Mouse (Mus musculus) megakaryocyte progenitor cell, adult 5-6 weeks (primary cell): ENCODE measurements at regions not wholly inside any gene's neighbourhood (a gene's known extent, or its start where the extent isn't known, plus 50 kb on each side); places are given as distances from the start of the nearest gene placed in this dataset.

ENCODE experiments used
- ATAC-seq: replicated peaks from 2 replicates; pipeline ENCODE4 v1.8.0; 2016; ENCODE audit warnings: mild to moderate bottlenecking, moderate TSS enrichment, inconsistent platforms; ENCODE audit not compliant: poor library complexity

DNA sequence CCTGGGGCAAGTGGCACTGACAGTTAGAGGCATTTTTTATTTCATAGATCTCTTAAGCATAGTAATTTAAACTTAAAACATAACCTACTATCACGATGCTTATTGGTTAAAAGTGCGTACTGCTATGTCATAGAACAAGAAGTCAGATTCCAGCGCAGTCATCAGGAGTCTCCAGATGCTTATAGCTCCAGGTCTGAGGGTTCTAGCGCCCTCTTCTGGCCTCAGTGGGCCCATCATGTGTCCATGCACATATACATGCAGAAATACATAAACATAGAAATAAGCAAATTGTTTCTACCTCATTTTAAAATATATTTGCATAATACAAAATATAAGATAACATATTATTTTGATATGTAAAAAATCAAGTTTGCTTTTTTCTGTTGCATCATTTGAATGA, 1002.8 kb upstream of the Adgrl2 start:
- ATAC-seq: peak; percentile 57

- no peak for ATAC-seq
Observed at GRCm38 (mm10) chr3:149987801-149988200, 997.4 kb upstream of the Adgrl2 start.

DNA sequence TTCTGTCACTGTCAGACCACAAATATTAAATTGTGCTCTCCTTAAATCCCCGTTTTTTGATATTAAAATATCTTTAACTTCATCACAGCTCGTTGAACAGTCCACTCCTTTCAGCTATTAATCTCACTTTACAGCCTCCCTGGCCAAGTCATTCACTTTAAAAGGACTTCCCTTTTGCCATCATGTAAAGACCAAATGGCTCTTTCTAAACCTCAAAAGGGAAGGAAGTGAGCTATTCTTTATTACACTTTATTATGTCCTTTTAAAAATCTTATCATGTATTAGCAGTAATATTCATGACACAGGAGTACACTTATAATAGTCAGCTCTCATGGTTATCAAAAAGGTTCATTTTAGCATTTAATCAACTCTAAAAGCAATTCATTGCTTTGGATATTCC, 966.6 kb upstream of the Adgrl2 start:
- peak; percentile 63 for ATAC-seq

DNA sequence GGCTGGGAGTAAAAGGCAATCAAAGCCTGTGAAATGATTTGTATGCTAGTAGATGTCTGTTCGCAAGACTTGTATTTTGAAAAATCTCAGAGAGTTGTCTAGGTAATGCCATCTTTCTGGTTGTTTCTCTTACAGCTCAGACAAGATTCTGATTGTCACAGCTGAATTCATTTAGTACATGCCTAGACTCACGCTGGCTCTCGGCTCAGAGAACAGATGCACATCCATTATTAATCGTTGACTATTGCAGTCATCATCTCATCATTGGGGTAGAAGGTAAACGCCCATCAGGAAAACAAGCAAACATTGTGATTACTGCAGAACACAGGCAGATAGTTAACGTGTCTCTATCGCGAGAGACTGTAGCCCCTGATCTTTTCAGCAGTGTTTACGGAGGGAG, 945.8 kb upstream of the Adgrl2 start:
- ATAC-seq: no peak

DNA sequence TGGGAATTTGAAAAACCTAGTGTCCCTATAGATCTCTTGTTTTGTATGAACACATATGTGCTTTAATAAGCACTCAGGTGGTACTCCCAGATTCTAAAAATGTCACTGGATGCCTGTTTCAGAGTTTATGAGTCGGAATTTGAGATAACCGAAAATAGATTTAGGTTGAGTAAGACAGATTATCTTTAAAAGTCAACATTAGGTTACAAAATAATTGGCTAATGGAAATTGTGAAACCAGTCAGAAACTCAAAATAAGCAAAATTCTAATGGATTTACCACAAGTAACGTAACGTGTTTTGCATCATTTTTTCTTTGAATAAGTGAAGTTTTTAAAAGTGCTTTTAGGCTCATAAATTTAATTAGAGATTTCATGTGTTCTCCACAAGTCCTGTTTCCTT, 944.5 kb upstream of the Adgrl2 start:
- no peak for ATAC-seq

GRCm38 (mm10) chr3:149928456-149929360, 938.4 kb upstream of the Adgrl2 start:
- ATAC-seq: no peak

GRCm38 (mm10) chr3:149920206-149920605, 929.9 kb upstream of the Adgrl2 start:
- ATAC-seq: no peak

DNA sequence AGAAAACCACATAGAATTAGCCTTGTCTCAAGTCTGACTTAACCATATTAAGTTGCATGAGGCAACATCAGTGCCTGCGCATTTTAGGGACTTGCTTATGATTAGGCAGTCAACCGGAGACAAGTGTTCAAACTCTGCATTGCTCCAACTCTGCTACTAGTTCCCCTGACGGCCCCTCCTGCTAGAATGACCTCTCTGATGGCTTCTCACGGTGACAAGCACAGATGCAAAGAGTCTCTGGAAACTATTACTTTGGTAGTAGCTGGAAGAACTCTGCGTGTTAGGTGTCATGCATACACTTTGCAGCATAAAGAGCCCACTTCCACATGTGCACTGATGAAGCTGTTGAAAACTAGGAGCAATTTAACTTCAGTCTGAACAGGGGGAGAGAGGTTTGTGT, 927.8 kb upstream of the Adgrl2 start:
- no peak for ATAC-seq

DNA sequence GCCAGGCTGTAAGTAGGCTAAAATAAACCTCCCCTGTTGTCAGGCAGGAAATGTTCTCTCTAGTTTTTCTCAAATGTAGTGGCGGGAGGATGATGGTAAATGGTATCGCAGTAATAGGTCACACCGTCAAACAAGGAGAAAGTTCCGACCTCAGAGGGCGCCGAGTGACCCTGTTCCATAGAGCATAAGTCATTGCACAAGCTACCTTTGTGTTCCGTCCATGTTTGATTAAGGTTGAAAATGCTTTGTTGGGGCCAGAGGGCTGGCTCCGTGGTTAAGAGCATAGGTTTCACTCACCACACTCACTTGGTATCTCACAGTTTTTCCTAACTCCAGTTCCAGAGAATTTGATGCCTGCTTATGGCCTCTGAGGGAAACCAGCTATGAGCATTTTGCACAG, 920.4 kb upstream of the Adgrl2 start:
- ATAC-seq: no peak

DNA sequence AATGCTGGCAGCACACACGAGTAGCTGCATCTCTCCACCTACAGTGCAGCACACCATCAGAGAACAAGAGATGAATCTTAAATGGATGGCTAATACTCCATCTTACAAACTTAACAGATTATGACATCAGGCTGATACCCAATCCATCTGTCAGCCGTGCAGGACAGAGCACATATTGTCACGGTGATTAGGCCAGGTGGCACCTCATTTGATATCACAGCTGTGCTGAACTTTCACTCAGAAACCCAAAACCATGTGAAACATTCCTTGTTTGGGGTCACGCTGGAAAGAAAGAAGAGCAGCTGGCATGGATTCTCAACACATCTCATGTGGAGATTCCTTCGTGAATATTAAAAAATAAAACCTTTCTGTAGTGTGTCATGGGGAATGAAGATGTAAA, 911.4 kb upstream of the Adgrl2 start:
- no peak for ATAC-seq

GRCm38 (mm10) chr3:149876553-149876952, 886.2 kb upstream of the Adgrl2 start:
- no peak for ATAC-seq

GRCm38 (mm10) chr3:149865945-149866344, 875.6 kb upstream of the Adgrl2 start:
- no peak for ATAC-seq

DNA sequence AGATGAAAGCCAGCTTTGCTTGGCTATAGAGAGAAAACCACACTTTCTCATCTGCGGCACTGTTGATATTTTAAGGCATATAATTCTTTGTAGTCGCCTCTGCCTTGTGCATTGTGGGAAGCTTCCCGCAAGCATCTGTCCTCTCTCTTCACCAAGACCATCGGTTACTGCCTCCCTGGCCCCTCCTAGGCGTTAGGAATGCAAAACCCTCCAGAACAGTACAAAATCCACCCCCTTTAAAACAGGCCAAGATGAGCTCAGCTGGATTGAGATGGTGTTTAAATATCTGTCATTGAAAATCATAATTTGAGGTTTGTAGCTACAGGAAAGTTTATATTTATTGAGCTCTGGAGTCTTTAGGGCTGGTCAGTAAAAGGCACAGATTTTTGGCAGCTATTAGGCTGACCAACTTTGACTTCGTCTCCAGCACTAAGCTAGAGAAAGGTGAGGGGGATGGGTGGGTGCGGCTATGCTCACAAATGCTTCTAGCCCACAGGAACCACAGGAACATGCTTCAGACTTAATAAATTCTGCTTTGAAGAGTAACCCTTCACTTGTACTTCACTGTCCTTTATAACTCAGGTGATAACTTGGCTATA, 856.7 kb upstream of the Adgrl2 start:
- no peak for ATAC-seq

DNA sequence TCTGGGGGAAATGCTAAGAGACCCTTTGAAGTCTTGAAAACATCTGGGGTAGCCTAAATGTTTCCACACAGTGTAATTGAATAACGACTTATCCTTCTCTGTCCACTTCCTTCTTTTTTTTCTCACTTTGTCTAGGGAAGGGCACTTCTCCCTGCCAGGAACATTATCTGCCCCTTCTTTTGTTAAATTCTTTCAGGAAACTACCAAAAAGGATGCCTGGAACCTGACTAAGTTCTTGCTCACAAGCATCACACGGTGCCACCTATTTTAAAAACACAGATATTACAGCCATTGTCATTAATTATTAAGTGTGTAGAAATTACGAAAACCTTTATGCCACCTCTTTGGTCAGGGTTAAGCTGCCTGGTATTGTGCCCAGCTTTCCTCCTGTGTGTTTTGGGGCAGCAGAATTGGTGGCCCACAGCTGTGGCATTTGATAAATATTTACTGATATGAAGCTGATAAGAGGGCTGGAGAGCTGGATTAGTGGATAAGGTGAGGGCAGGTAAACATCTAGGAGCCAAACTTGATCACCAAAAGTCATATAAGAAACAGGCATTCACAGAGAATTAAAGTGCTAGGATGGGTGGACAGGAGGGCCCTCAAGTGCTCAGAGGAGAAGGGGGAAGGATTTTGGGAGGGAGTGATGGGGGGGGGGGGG, 855.6 kb upstream of the Adgrl2 start:
- ATAC-seq: peak; percentile 72

- peak; percentile 40 for ATAC-seq
Observed at GRCm38 (mm10) chr3:149845083-149845825, 854.9 kb upstream of the Adgrl2 start.

DNA sequence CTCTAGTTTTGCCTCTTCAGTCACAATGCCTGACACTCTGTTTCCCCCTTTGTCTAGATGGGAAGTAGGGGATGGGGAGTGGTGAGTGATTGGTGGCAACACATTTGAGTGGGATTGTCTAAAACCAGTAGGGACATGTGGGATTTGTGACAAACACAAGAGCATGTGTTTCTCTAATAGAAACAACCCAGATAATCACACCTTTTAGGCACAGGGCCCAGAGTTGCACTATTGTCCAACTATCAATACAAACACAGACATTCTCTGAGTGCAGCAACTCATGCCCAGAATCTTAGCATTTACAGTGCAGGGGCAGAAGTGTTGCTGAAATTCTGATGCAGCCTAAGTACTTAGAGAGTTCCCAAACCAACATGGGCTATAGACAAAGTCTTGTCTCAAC, 847.6 kb upstream of the Adgrl2 start:
- ATAC-seq: no peak

DNA sequence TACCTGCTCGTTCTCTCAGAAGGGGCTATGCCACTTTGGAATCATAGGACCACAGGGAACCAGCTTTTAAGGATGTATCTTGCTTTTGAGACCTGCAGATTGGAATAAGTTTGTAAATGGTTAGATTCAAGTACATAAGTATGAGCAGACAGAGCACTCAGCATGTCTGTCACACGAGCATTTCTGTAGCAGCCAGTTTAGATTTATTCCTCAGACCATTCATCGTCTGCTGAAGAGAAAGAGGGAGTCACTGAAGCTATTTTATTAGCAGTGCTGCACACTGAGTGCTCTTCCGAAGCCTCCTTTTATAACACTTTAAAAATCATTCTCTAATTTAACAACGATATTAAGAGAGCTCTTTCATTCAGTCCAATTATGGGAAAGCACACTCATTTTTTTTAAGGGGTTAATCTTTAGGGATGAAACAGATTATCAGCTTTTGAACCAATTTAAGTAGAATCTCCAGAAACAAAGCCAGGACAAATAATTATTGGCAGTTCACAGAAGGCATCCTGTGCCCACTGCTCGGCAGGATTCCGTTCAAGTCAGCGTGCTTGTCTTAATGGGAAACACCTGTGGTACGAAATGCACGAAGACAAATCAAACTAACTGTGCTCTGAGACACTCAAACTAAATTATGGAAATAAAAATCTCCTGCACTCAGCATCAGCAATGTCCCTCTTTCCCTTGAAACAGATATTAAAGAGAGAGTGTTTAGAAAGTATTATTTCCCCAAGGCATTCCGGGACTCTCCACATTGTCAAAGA, 846.3 kb upstream of the Adgrl2 start:
- ATAC-seq: no peak

GRCm38 (mm10) chr3:149827181-149827580, 836.8 kb upstream of the Adgrl2 start:
- no peak for ATAC-seq

GRCm38 (mm10) chr3:149826757-149827156, 836.4 kb upstream of the Adgrl2 start:
- no peak for ATAC-seq

DNA sequence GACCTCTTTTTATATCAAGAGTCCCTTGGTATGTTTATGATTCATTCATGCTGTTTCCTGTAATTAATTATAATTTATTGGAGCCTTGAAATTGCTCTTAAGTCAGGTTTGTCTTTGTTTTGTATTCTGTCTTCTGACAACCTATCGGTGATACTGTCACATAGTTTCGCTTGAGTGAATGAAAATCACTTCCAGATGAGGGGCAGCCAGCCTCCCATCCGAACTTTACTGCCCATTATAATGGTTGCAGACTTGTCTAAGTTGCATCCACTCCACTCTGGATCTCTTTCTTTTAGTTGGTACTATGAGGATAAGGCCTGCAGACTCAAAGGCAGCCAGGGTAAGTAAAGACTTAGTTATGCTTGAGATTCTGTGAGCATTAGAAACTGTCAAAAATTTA, 830.3 kb upstream of the Adgrl2 start:
- no peak for ATAC-seq

DNA sequence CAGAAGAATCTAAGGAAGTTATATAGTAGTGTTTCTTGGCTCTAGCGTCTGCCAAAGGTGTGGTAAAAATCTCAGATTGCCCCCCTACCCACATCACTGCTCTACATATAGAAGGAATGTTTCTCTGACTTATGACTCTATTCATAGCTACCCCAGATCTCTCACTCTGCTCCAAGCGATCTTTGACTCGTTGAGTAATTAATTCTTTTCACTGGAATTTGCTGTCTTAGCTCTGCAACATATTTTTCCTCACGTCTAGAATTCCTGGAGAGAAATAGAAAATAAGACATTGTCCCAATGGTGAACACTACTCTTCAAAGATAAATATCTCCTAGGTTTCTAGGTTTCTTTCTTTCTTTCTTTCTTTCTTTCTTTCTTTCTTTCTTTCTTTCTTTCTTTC, 829.5 kb upstream of the Adgrl2 start:
- ATAC-seq: no peak
